Mouse (Mus musculus) heart, embryonic 10.5 days (tissue): Measurements from ENCODE around the gene Sacs. TPM values are rescaled to one million over a fixed set of nuclear protein-coding genes. Genes with fewer than 3 reads are reported as not detected.

ENCODE experiments used
- DNase-seq: peaks from one replicate; pipeline ENCODE4 v3.0.0-alpha.2; 2017; ENCODE audit warnings: low spot score
- H3K27ac ChIP-seq: fragments of 300-500 bp; sonication (generic); 2 replicates; pipeline ENCODE4 v1.5.1; 2016; ENCODE audit warnings: mild to moderate bottlenecking
- H3K27me3 ChIP-seq: fragments of 300-500 bp; sonication (generic); 2 replicates; pipeline ENCODE4 v1.6.1; 2016; ENCODE audit warnings: mild to moderate bottlenecking; ENCODE audit not compliant: poor library complexity, insufficient read depth, severe bottlenecking
- H3K36me3 ChIP-seq: fragments of 300-500 bp; sonication (generic); 2 replicates; pipeline ENCODE4 v1.6.1; 2016; ENCODE audit warnings: mild to moderate bottlenecking, moderate library complexity
- H3K4me1 ChIP-seq: fragments of 300-500 bp; sonication (generic); 2 replicates; pipeline ENCODE4 v1.6.1; 2016; ENCODE audit warnings: mild to moderate bottlenecking
- H3K4me3 ChIP-seq: fragments of 300-500 bp; sonication (generic); 2 replicates; pipeline ENCODE4 v1.5.1; 2016; ENCODE audit warnings: mild to moderate bottlenecking, moderate library complexity
- H3K9me3 ChIP-seq: fragments of 300-500 bp; sonication (generic); 2 replicates; pipeline ENCODE4 v1.6.1; 2016; ENCODE audit warnings: mild to moderate bottlenecking, moderate library complexity
- WGBS: fragments of 180-500 bp; shearing (Covaris S2); methylation state at CpG from one replicate; pipeline ENCODE4 v1.1.7; 2016; 5-methylcytosine and 5-hydroxymethylcytosine counted together
- polyA plus RNA-seq: library from polyadenylated mRNA; unstranded; fragments of >200 nt; fragmentation: Nextera tagmentation; extraction: Ambion mirVana; gene quantifications from 2 replicates; pipeline ENCODE4 v1.2.1, GENCODE M21; 2016

The Sacs gene
- polyA plus RNA-seq, 1 experiment from 2014 or later: 2.8 TPM

DNA sequence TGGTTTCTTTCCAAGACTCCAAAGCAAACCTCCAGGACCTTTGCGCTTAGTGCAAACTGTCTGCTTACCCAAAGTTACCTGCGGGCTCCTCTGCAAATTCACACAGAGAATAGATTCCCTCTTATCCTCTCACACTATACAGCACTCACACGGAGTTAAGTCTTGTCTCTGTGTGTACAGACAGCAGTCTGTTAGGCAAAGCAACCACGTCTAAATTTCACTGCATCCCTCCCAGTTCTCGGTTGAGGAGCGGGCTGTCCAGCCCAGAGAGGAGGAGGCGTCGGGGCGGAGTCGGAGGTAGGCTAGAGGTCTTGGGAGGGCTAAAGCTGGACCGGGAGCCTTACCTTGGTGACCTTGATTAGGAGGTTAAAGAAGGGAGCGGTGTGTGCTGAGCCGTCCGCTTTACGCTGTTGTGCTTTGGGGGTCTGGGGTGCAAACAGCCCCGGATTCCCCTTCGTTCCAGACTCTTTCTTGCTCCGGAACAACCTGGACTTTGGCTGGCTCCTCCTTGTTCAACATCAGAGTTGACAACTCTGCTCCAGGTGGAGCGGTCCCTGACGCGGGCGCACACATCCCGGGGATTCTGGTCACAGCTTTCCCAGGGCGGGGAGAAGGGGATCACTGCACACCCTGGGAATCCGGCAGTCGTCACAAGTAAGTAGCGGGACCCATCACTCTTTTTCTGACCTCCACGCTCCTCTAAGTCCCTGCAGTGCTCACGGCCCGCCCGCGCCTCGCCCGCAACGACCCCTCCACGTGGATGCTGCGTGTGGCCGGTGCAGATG, 136.3 kb downstream of the Sacs start:
- no peak overlapping the region for H3K27ac ChIP-seq
- peak overlapping the region; percentile 47 for H3K4me3 ChIP-seq
- no peaks in the 10 kb centered on the region for H3K9me3 ChIP-seq
- no peaks in the 10 kb centered on the region for H3K36me3 ChIP-seq
- DNase-seq: no peak
- peaks cover 56% of the 10 kb centered on the region for H3K27me3 ChIP-seq
- 6% methylated on average over 38 of the region's 38 CpGs for WGBS
- peaks cover 17% of the 10 kb centered on the region for H3K4me1 ChIP-seq

DNA sequence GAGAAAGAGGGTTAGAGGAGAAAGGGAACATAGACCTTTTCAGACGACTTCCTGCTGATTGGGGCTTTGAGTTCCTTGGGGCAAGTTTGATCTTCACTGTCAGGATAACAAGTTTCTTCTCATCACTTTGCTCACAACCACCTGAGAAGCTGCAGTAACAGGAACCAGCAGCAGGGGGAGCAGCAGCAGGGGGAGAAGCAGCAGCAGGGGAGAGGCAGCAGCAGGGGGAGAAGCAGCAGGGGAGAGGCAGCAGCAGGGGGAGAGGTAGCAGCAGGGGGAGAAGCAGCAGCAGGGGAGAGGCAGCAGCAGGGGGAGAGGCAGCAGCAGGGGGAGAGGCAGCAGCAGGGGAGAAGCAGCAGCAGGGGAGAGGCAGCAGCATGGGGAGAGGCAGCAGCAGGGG, 139.0 kb downstream of the Sacs start:
- Histone ChIP-seq H3K27me3 (peaks cover 48% of the 10 kb centered on the region), H3K9me3 (no peaks in the 10 kb centered on the region), H3K27ac (no peak overlapping the region), H3K4me1 (peaks cover 17% of the 10 kb centered on the region), H3K36me3 (no peaks in the 10 kb centered on the region), H3K4me3 (no peak overlapping the region)
- DNase-seq: no peak
- 32% methylated on average over 1 of the region's 1 CpGs for WGBS

DNA sequence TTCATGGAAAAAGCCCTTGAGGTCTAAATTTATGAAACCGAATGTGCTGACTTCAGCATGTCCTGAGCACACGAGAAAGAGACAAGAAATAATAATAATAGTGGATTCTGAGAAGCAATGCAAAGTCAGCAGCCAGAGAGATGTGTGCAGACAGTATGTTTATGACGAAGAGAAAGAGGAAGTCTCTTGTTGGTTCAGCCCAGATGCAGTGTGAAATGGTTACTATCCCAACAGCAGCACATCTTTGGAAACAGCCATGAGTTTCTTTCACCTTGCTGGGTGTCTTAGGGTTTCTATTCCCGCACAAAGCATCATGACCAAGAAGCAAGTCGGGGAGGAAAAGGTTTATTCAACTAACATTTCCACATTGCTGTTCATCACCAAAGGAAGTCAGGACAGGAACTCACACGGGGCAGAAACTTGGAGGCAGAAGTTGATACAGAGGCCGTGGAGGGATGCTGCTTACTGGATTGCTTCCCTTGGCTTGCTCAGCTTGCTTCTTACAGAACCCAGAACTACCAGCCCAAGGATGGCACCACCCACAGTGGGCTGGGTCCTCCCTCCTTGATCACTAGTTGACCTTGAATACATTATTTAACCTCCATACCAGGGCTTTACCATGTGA, 140.5 kb downstream of the Sacs start:
- no peaks in the 10 kb centered on the region for H3K36me3 ChIP-seq
- no peak overlapping the region for H3K4me3 ChIP-seq
- no peak overlapping the region for H3K27ac ChIP-seq
- WGBS: 79% methylated on average over 7 of the region's 7 CpGs
- H3K27me3 ChIP-seq: peaks cover 35% of the 10 kb centered on the region
- no peak for DNase-seq
- H3K9me3 ChIP-seq: no peaks in the 10 kb centered on the region
- peaks cover 17% of the 10 kb centered on the region for H3K4me1 ChIP-seq

GRCm38 (mm10) chr14:61288606-61289286, 150.5 kb downstream of the Sacs start:
- H3K9me3 ChIP-seq: no peaks in the 10 kb centered on the region
- DNase-seq: no peak
- no peaks in the 10 kb centered on the region for H3K36me3 ChIP-seq
- no peaks in the 10 kb centered on the region for H3K27me3 ChIP-seq
- no peak overlapping the region for H3K27ac ChIP-seq
- no peaks in the 10 kb centered on the region for H3K4me1 ChIP-seq
- no peak overlapping the region; the same call in 1 of the 2 replicates for H3K4me3 ChIP-seq
- 60% methylated on average over 19 of the region's 19 CpGs for WGBS

Other genes starting within 250 kb of the Sacs start
- gene Tnfrsf19, start 92.0 kb upstream of the Sacs start, polyA plus RNA-seq: 29.8 and 32.8 TPM in 2 replicates
- gene Sgcg, start 120.0 kb downstream of the Sacs start, polyA plus RNA-seq: 0.39 and 1.8 TPM in 2 replicates
- gene Arl11, start 171.3 kb downstream of the Sacs start, polyA plus RNA-seq: 0.12 and 0.29 TPM in 2 replicates
- gene Ebpl, start 222.0 kb downstream of the Sacs start, polyA plus RNA-seq: 6.8 and 8.8 TPM in 2 replicates